Mouse (Mus musculus) forebrain, embryonic 10.5 days (tissue): ENCODE measurements around the gene Lysmd3. TPM values are rescaled to one million over a fixed set of nuclear protein-coding genes. Genes with fewer than 3 reads are reported as not detected.
A peak's percentile ranks its signal among the peaks of the same experiment; 100 is the strongest.
"Not testable (repeated sequence)": the region's sequence is repeated elsewhere in the genome, so short reads cannot be mapped to it uniquely, and the experiment has no call there.

Experiments
- DNase-seq: peaks from one replicate; pipeline ENCODE4 v3.0.0-alpha.2; 2017; ENCODE audit warnings: low spot score; ENCODE audit errors: extremely low spot score
- H3K27ac ChIP-seq: fragments of 300-500 bp; sonication (generic); 2 replicates; pipeline ENCODE4 v1.5.1; 2016; ENCODE audit warnings: mild to moderate bottlenecking
- H3K27me3 ChIP-seq: fragments of 300-500 bp; sonication (generic); 2 replicates; pipeline ENCODE4 v1.6.1; 2016; ENCODE audit warnings: mild to moderate bottlenecking; ENCODE audit not compliant: poor library complexity, severe bottlenecking
- H3K36me3 ChIP-seq: fragments of 300-500 bp; sonication (generic); replicated peaks from 2 replicates; pipeline ENCODE4 v1.6.1; 2016; ENCODE audit warnings: mild to moderate bottlenecking, moderate library complexity
- H3K4me1 ChIP-seq: fragments of 300-500 bp; sonication (generic); 2 replicates; pipeline ENCODE4 v1.6.1; 2016
- H3K4me3 ChIP-seq: fragments of 300-500 bp; sonication (generic); 2 replicates; pipeline ENCODE4 v1.5.1; 2016; ENCODE audit warnings: mild to moderate bottlenecking, moderate library complexity
- H3K9me3 ChIP-seq: fragments of 300-500 bp; sonication (generic); 2 replicates; pipeline ENCODE4 v1.6.1; 2016; ENCODE audit warnings: mild to moderate bottlenecking, moderate library complexity
- WGBS: fragments of 180-500 bp; shearing (Covaris S2); methylation state at CpG from one replicate; pipeline ENCODE4 v1.1.7; 2016; 5-methylcytosine and 5-hydroxymethylcytosine counted together
- polyA plus RNA-seq: library from polyadenylated mRNA; unstranded; fragments of >200 nt; fragmentation: Nextera tagmentation; extraction: Ambion mirVana; gene quantifications from 2 replicates; pipeline ENCODE4 v1.2.1, GENCODE M21; 2016

The Lysmd3 gene
- 20.3 and 24.7 TPM in 2 replicates for polyA plus RNA-seq

- peak within 1 kb of the TSS; percentile 92 for H3K27ac ChIP-seq
- H3K4me3 ChIP-seq: peak within 1 kb of the TSS; percentile 71
- H3K9me3 ChIP-seq: peaks cover 4% of the 10 kb centered on the region; the same call in 1 of the 2 replicates
- H3K36me3 ChIP-seq: peaks cover 12% of the 10 kb centered on the region; the same call in 1 of the 2 replicates
- H3K27me3 ChIP-seq: no peaks in the 10 kb centered on the region
- DNase-seq: peak; percentile 89
- peaks cover 27% of the 10 kb centered on the region for H3K4me1 ChIP-seq
- under 1% methylated on average over 73 of the region's 73 CpGs for WGBS
Measured at GRCm38 (mm10) chr13:81657351-81658052, at the start of gene Lysmd3. Gene Lysmd3, plus strand, starts transcription at chr13:81657663.

GRCm38 (mm10) chr13:81610349-81610748 lies 47.1 kb upstream of the Lysmd3 start:
- H3K27me3 ChIP-seq: no peaks in the 10 kb centered on the region
- H3K4me3 ChIP-seq: no peak overlapping the region
- 90% methylated on average over 4 of the region's 4 CpGs for WGBS
- H3K27ac ChIP-seq: no peak overlapping the region
- peaks cover 33% of the 10 kb centered on the region; the same call in 1 of the 2 replicates for H3K9me3 ChIP-seq
- no peaks in the 10 kb centered on the region for H3K4me1 ChIP-seq
- DNase-seq: no peak
- H3K36me3 ChIP-seq: peaks cover 53% of the 10 kb centered on the region

DNA sequence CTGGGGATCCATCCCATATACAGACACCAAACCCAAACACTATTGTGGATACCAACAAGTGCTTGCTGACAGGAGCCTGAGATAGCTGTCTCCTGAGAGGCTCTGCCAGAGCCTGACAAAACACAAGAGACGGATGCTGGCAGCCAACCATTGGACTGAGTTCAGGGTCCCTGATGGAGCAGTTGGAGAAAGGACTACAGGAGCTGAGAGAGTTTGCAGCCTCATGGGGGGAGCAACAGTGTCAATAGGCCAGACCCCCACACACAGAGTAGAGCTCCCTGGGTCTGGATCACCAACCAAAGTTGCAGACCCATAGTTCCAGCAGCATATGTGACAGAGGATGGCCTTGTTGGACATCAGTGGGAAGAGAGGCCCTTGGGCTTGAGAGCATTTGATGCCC lies 29.6 kb upstream of the Lysmd3 start:
- WGBS: 74% methylated on average over 1 of the region's 1 CpGs
- H3K27me3 ChIP-seq: peaks cover 16% of the 10 kb centered on the region
- H3K4me3 ChIP-seq: peak overlapping the region; percentile 12; the same call in 1 of the 2 replicates
- not testable (repeated sequence) for H3K36me3 ChIP-seq, H3K9me3 ChIP-seq, DNase-seq
- H3K27ac ChIP-seq: peak overlapping the region; percentile 74; the same call in 1 of the 2 replicates
- H3K4me1 ChIP-seq: peaks cover 63% of the 10 kb centered on the region

DNA sequence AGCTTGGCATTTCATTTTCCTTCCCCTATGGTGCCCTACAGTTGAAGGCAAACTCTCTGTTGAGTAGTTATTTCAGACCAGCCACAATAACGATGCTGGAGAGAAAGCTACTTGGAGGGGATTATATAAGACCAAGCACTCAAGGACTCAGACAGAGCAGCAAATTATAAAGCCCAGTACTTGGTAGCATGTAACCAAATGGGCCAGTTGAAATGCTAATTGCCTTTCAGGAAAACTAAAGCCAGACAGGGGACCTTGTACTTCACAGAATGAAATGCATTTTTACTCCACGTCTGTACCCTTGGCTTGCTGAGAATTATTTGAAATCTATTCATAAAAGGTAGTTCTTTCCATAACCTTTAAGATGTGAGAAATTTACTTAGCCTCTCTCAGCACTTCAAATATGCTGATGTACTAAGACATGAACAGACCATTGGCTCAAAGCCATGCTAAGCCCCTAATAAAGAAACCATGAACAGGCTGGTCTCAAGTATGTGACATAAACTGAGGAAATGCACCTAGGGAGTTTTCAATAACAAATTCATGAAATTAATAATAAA lies 28.8 kb upstream of the Lysmd3 start:
- peak overlapping the region; percentile 70; the same call in 1 of the 2 replicates for H3K4me3 ChIP-seq
- peak overlapping the region; percentile 74; the same call in 1 of the 2 replicates for H3K27ac ChIP-seq
- no peaks in the 10 kb centered on the region for H3K36me3 ChIP-seq
- H3K9me3 ChIP-seq: no peaks in the 10 kb centered on the region
- peaks cover 71% of the 10 kb centered on the region for H3K4me1 ChIP-seq
- WGBS: 24% methylated on average over 2 of the region's 2 CpGs
- H3K27me3 ChIP-seq: peaks cover 25% of the 10 kb centered on the region
- no peak for DNase-seq

GRCm38 (mm10) chr13:81629395-81629794 lies 28.1 kb upstream of the Lysmd3 start:
- no peaks in the 10 kb centered on the region for H3K9me3 ChIP-seq
- H3K4me1 ChIP-seq: peaks cover 72% of the 10 kb centered on the region
- H3K36me3 ChIP-seq: no peaks in the 10 kb centered on the region
- H3K4me3 ChIP-seq: peak overlapping the region; percentile 70
- peak overlapping the region; percentile 74; the same call in 1 of the 2 replicates for H3K27ac ChIP-seq
- WGBS: 12% methylated on average over 3 of the region's 3 CpGs
- DNase-seq: peak; percentile 71
- H3K27me3 ChIP-seq: peaks cover 32% of the 10 kb centered on the region

- DNase-seq: no peak
- peak overlapping the region; percentile 70 for H3K4me3 ChIP-seq
- H3K9me3 ChIP-seq: no peaks in the 10 kb centered on the region
- H3K4me1 ChIP-seq: peaks cover 76% of the 10 kb centered on the region
- H3K27ac ChIP-seq: peak overlapping the region; percentile 74; the same call in 1 of the 2 replicates
- 22% methylated on average over 5 of the region's 5 CpGs for WGBS
- H3K36me3 ChIP-seq: no peaks in the 10 kb centered on the region
- peaks cover 34% of the 10 kb centered on the region for H3K27me3 ChIP-seq
Measured at GRCm38 (mm10) chr13:81630566-81630965, 26.9 kb upstream of the Lysmd3 start.

GRCm38 (mm10) chr13:81632720-81633415 lies 24.6 kb upstream of the Lysmd3 start, which contains the start of gene Adgrv1:
Gene Adgrv1, minus strand, starts transcription at chr13:81633154.
- Histone ChIP-seq H3K27me3 (peaks cover 34% of the 10 kb centered on the region), H3K4me1 (peaks cover 62% of the 10 kb centered on the region), H3K4me3 (peak within 1 kb of the TSS; percentile 70), H3K27ac (peak within 1 kb of the TSS; percentile 90), H3K9me3 (no peaks in the 10 kb centered on the region), H3K36me3 (no peaks in the 10 kb centered on the region)
- peak; percentile 95 for DNase-seq
- under 1% methylated on average over 42 of the region's 42 CpGs for WGBS

DNA sequence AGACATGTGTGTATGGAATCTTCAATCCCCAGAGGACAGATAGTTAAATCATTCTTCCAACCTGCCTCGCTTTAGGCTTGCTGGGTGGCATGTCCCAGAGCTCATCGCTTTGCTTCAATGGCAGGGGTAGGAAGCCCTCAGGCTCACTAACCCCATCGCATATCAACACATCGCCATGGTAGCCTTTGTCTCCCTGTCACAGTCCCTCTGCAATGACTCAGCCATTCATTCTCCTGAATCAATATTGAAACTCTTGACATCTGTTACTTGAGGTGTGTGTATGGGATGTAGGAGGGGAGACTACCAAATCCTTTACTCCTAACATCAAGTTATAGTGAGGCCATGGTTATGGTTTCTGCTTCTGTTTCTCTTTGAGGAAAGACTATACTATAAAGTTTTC lies 17.8 kb upstream of the Lysmd3 start:
- H3K9me3 ChIP-seq: no peaks in the 10 kb centered on the region
- H3K4me3 ChIP-seq: no peak overlapping the region
- WGBS: 16% methylated on average over 4 of the region's 4 CpGs
- no peaks in the 10 kb centered on the region for H3K36me3 ChIP-seq
- H3K27me3 ChIP-seq: peaks cover under 1% of the 10 kb centered on the region; the same call in 1 of the 2 replicates
- peak; percentile 48 for DNase-seq
- H3K27ac ChIP-seq: 0 out of 2 replicates have a peak overlapping the region, but pooled peaks have one; percentile 8
- H3K4me1 ChIP-seq: peaks cover 49% of the 10 kb centered on the region

GRCm38 (mm10) chr13:81640881-81641280 lies 16.6 kb upstream of the Lysmd3 start:
- DNase-seq: no peak
- 62% methylated on average over 6 of the region's 6 CpGs for WGBS
- Histone ChIP-seq H3K4me3 (no peak overlapping the region), H3K27me3 (no peaks in the 10 kb centered on the region), H3K4me1 (peaks cover 45% of the 10 kb centered on the region), H3K27ac (peak overlapping the region; percentile 71), H3K36me3 (no peaks in the 10 kb centered on the region), H3K9me3 (no peaks in the 10 kb centered on the region)

DNA sequence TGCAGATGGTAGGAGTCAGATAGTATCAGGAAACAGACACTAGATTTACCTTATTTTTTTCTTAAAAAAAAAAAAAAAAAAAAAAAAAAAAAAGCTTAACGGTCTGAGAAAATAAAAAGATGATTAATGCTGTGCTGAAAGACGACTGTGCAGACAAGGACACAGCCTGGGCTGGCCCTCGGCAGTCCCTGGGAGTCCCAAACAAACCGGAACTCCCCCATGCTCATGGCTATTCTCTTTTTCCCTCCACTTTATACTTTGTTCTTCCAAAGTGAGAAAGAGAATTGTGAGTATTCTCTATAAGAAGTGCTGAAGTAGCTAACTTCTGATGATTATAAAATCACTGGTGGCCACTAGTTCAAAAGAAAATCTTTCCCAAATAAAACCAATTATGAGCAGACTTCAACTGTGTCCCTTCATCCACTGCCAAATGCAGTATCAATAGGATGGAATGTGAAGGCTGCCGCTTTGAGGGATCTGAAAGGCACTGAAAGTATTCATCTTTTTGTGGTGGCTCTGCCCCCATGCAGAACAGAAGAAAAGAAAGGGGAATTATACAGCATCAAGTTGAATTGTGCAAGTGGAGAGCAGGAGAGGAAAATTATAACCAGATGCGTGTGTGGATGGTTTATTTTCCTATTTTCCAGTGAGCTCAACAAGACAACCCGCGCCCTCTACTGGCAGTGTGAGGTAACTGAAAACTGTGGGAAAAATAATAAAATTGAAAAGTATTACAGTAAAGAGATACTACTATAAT lies 16.0 kb upstream of the Lysmd3 start:
- WGBS: 14% methylated on average over 8 of the region's 8 CpGs
- Histone ChIP-seq H3K27me3 (no peaks in the 10 kb centered on the region), H3K36me3 (no peaks in the 10 kb centered on the region), H3K9me3 (no peaks in the 10 kb centered on the region), H3K4me3 (peak overlapping the region; percentile 18; the same call in 1 of the 2 replicates), H3K4me1 (peaks cover 45% of the 10 kb centered on the region), H3K27ac (peak overlapping the region; percentile 71)
- DNase-seq: peak; percentile 53

DNA sequence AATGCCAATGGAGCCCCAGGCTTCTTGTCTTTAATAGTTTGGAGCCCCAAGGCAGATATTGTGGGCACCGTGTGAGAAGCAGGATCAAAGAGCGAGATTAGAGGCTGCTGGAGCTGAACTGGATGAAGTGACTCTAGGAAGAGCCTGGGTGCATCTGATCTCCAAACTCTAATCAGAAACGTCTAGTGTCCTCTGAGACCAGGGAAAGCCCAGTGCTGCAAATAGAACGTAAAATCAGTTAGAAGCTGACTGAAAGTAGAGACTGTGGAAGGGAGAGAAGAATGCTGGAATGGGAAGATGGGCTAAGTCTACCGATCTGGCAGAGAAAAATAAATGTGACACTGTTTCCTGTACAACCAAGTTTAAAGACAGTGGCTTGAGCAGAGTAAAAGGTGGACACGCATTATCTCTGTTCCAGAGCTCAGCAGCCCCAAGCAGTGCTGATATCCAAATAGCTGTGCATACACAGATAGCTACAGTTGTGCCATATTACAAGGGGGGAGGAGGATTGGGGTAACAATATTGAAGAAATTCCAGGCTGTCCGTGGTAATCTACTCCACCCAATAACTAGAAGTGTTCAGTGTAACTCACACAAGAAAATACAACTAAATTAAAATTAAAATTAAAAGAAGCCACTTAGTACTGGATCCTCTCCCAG lies 14.8 kb upstream of the Lysmd3 start:
- DNase-seq: no peak
- H3K4me1 ChIP-seq: peaks cover 45% of the 10 kb centered on the region

More for the DNA sequence above, 14.8 kb upstream of the Lysmd3 start:
- Histone ChIP-seq H3K27ac (peak overlapping the region; percentile 66), H3K4me3 (no peak overlapping the region), H3K9me3 (no peaks in the 10 kb centered on the region), H3K36me3 (no peaks in the 10 kb centered on the region), H3K27me3 (no peaks in the 10 kb centered on the region)
- whole genome bisulfite sequencing: 66% methylated on average over 7 of the region's 7 CpGs
